Mouse (Mus musculus) spleen, adult 2 months (tissue): ENCODE data around the gene Homer2.

Experiments used
- CTCF ChIP-seq: fragments of 200-500 bp; IDR thresholded peaks from 2 replicates; pipeline ENCODE4 v1.5.1; 2011; ENCODE audit warnings: mild to moderate bottlenecking, inconsistent platforms; ENCODE audit not compliant: insufficient read depth, insufficient read length, insufficient replicate concordance; ENCODE audit errors: extremely low read depth
- POLR2A ChIP-seq: fragments of 200-500 bp; IDR thresholded peaks from 2 replicates; pipeline ENCODE4 v1.6.1; 2011; ENCODE audit warnings: low read depth, low read length, inconsistent platforms

- TF ChIP-seq CTCF = no peak
- TF ChIP-seq POLR2A = no peak
Measured at GRCm38 (mm10) chr7:81744145-81744544, 36.8 kb upstream of the Homer2 start.
